Mouse (Mus musculus) testis, postnatal 10 days (tissue): Measurements from ENCODE around the gene Fastkd1.
"Not testable (repeated sequence)": the region's sequence is repeated elsewhere in the genome, so short reads cannot be mapped to it uniquely, and the experiment has no call there.

Experiments used
- DNase-seq: peaks from one replicate; pipeline ENCODE4 v3.0.0; 2021; ENCODE audit warnings: low spot score

The Fastkd1 gene

DNA sequence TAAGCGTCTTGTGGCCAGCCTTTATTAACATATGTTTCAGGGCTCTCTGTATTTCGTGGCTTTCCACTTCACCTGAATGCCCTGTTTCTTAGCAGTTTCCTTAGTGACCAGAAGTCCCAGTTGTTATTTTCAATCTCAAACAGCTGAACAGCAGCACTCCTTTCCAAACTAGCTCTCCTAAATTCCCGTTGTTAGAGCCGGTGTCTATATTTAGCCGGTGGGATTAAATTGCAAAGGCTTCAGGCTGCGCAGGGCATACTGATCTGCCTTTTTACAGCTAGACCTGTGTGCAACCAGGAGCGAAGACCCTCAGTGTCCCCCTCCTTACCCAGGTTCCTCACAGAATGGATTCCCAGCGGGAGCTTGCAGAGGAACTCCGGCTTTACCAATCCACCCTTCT lies 43.5 kb downstream of the Fastkd1 start, which contains the start of gene Klhl41:
Klhl41 (plus strand) TSS at position 268 of the 400 bp plus-strand sequence.
- DNase-seq = no peak

DNA sequence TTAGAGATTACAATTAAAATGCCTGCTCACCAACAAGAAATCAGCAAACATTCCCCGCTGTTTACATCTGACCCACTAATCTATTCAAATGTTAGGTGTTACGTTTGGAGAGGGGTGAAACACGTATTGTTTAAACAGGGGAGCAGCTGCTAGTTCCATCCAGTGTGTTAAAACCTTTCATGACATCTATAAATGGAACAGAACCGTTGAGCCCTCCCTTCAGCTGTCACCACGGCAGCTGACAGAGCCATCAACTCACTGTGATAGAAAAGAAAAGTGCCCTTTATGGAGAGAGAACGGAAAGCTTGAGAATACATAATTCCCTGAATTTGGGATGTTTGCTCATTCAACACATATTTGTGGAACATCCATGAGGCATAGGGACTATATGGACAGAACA lies 44.9 kb downstream of the Fastkd1 start:
- no peak for DNase-seq

DNA sequence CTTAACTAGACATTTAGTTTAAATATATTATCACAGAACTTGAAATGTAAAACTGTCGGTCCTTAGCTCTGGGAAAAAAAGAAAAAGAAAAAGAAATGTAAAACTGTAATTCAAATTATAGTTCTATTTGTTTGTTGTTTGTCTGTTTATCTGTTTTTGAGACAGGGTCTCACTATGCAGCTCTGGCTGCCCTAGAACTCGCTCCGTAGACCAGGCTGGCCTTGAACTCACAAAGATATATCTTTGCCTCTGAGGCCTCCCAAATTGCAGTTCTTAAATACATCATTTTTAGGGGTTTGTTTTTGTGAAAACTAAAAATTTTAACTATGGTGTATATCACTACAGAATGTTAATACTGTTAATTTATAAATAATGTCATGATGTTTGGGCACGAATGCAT lies 45.7 kb downstream of the Fastkd1 start:
- no peak for DNase-seq

- no peak for DNase-seq
Measured at GRCm38 (mm10) chr2:69663827-69664476, 49.4 kb downstream of the Fastkd1 start.

DNA sequence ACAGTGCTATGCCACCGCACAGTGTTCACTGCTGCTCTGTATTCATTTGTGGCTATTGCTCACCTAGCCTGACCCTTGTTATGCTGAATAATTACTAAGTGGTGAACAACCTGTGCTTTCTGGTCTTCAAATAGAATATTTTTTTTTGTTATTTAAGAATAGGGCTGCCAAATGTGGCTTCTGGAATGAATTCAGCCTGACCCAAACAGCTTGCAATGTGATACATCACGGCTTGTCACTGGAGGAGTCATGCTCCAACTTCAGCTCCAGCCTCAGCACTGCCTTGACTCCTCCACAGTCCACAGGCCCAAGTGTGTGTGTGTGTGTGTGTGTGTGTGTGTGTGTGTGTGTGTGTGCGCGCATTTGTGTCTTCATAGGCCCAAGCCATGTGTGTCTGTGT lies 54.0 kb downstream of the Fastkd1 start:
- no peak for DNase-seq

DNA sequence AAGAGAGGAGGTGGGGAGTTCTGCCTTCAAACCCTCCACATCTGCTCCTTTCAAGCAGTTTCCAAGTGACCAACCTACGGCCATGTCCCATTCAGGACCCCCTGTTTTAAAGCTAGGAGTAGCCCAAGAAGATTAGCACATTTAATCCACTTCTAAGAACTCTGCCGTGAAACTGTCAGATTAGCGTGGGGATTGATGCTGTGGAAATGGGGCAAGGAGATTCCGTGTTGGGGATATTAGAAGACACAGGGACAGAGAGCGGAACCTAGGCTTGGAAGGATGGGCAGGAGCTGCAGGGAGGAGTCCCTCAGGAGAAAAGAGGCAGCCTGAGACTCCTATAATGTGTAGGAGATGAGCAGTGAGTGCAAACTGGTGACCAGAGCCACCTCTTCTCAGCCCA lies 63.6 kb downstream of the Fastkd1 start:
- no peak for DNase-seq

DNA sequence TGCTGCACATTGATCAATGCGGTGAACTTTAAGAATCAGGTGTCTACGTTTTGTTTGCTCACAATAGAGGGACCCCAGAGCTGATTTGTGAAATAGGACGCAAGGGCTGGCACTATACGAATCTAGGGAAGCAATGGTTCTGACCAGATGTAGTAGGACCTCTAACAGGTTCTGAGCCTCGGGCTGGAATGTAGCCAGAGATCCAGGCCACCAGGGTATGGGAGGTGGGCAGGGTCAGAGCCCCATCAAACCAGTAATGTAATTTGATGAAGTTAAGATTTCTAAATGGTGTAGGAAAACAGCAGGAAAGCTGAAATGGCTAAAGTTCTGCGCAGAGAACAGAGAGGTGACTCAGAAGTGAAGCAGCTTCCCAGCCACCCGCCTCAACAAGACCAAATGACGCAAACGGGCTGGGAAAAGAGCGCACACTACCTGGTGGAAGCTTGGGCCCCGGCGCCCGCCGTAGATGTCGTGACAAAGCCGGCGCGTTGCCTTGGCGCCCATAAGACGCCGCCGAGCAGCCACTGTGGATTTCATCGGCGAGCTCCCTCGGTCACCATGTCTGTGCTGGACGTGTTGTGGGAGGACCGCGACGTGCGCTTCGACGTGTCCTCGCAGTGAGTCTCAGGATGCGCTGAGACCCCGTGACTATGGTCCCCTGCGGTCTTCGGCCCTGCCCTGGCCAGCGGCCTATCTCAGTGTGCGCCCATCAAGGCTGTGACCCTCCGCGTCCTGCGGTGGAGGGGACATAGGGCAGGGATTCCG lies 66.4 kb downstream of the Fastkd1 start, which contains the start of gene Bbs5:
Bbs5 (plus strand) TSS at position 446 of the 765 bp plus-strand sequence.
- DNase-seq = peak; percentile 91

- no peak for DNase-seq
Measured at GRCm38 (mm10) chr2:69644968-69645617, 68.2 kb downstream of the Fastkd1 start.

DNA sequence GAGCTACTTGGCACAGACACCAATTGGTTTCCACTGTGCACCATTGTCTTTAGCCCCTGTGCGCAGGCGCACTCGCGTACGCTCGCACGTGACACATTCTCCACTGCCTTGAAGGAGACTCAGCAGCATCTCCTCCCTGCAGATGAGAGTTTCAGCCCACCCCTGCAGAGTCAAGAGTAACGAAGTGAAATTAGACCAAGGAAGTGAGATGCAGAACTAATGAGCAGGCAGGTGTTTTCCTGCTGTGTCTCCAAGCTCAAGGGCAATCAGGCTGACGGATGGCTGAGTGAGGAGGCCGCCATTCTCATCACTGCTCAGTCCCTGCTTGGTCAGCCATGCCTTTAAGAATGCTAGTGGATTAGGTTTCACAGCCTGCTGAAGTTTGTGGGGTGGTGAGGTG lies 73.2 kb downstream of the Fastkd1 start:
- peak; percentile 57 for DNase-seq

DNA sequence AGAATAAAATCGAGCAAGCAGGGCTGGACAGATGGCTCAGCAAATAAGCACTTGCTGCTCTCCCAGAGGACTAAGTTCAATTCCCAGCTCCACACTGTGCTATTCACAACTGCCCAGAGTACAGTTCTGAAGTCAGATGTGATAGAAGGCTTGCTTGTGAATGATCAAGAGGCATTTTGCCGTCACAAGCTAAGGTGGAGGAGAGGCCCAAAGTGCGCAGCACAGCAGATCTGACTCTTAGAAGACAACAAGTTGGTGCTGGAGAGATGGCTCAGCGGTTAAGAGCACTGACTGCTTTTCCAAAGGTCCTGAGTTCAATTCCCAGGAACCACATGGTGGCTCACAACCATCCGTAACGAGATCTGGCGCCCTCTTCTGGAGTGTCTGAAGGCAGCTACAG lies 75.3 kb downstream of the Fastkd1 start:
- not testable (repeated sequence) for DNase-seq
